Mouse (Mus musculus) midbrain, embryonic 10.5 days (tissue): Measurements from ENCODE around the gene Sox6. TPM values are rescaled to one million over a fixed set of nuclear protein-coding genes. Genes with fewer than 3 reads are reported as not detected.

Experiments
- DNase-seq: peaks from one replicate; pipeline ENCODE4 v3.0.0-alpha.2; 2017; ENCODE audit warnings: low spot score
- H3K27ac ChIP-seq: fragments of 300-500 bp; sonication (generic); replicated peaks from 2 replicates; pipeline ENCODE4 v1.5.1; 2016; ENCODE audit warnings: mild to moderate bottlenecking
- H3K27me3 ChIP-seq: fragments of 300-500 bp; sonication (generic); 2 replicates; pipeline ENCODE4 v1.6.1; 2016; ENCODE audit warnings: low read depth, mild to moderate bottlenecking; ENCODE audit not compliant: poor library complexity, severe bottlenecking
- H3K36me3 ChIP-seq: fragments of 300-500 bp; sonication (generic); 2 replicates; pipeline ENCODE4 v1.6.1; 2016; ENCODE audit warnings: mild to moderate bottlenecking, moderate library complexity
- H3K4me1 ChIP-seq: fragments of 300-500 bp; sonication (generic); 2 replicates; pipeline ENCODE4 v1.6.1; 2016
- H3K4me3 ChIP-seq: fragments of 300-500 bp; sonication (generic); 2 replicates; pipeline ENCODE4 v1.5.1; 2016; ENCODE audit warnings: mild to moderate bottlenecking, moderate library complexity
- H3K9me3 ChIP-seq: fragments of 300-500 bp; sonication (generic); replicated peaks from 2 replicates; pipeline ENCODE4 v1.6.1; 2016; ENCODE audit warnings: mild to moderate bottlenecking
- WGBS: fragments of 180-500 bp; shearing (Covaris S2); methylation state at CpG from one replicate; pipeline ENCODE4 v1.1.7; 2016; 5-methylcytosine and 5-hydroxymethylcytosine counted together
- polyA plus RNA-seq: library from polyadenylated mRNA; unstranded; fragments of >200 nt; fragmentation: Nextera tagmentation; extraction: Ambion mirVana; gene quantifications from 2 replicates; pipeline ENCODE4 v1.2.1, GENCODE M21; 2016

Sox6 gene
- polyA plus RNA-seq, 1 experiment from 2014 or later: 25.5 TPM

DNA sequence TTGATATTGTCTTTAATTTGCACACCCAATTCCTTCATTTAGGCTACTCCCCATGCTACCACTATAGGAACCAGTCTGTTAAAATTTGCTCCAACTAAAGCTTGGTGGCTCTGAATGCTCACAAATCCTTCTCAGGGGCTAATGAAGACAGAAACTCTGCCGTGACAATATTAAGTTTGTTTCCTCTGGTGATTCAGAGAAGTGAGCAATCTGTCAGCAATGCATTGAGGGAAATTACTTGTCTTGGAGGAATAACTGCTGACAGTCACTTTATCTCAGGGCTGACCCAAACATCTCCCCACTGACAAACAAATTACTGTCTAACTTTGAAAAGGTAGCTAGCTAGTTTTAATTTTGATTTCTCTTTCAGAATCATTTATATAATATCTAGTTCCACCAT is 463.8 kb downstream of the Sox6 start:
- Histone ChIP-seq H3K27me3 (peaks cover 13% of the 10 kb centered on the region; the same call in 1 of the 2 replicates), H3K27ac (no peak overlapping the region), H3K36me3 (no peaks in the 10 kb centered on the region), H3K9me3 (no peaks in the 10 kb centered on the region), H3K4me1 (0 out of 2 replicates have a peak, but pooled peaks cover 5% of the 10 kb centered on the region), H3K4me3 (no peak overlapping the region)
- 85% methylated on average over 1 of the region's 1 CpGs for WGBS
- DNase-seq: no peak

DNA sequence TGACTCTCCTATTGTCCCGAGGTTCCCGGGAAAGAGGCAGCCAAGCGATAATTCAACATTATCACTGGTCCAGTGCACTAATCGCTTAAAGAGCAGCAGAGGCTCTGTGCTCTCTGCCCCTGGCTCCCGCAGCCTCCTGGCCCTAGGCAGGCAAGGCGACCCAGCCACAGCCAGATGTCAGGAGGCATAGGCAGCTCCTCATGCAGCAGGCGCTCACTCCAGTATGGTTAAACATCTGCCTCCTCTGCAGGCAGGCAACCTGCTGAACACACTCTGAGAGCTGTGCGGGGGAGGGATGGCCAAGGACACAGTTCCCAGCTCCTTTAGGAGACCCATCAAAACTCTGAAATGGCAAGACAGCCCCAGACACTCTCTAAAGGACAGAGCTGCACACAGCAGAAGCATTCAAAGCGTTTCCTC is 469.8 kb downstream of the Sox6 start:
- Histone ChIP-seq H3K9me3 (no peaks in the 10 kb centered on the region), H3K4me1 (peaks cover 50% of the 10 kb centered on the region), H3K27ac (peak overlapping the region; percentile 84), H3K4me3 (peak overlapping the region; percentile 42), H3K36me3 (no peaks in the 10 kb centered on the region), H3K27me3 (peaks cover 36% of the 10 kb centered on the region)
- 9% methylated on average over 9 of the region's 9 CpGs for WGBS
- peak; percentile 80 for DNase-seq

DNA sequence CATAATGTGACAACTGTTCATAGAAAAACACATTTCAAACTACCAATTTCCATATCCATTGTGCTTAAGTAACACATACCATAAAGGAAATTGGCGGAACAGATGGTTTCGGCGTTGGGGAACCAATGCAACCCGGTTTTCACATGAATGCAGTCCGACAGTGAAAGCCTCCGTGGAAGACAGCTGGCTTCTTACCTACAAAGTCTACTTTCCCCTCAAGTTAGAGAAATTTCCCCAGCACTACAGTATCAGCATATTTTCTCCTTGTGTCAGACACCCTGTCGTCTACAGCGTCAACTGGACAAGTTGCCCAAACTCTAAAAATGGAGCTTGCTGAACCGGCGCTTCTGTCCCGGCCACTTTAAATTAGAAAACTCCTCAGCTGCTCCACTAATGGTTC is 470.3 kb downstream of the Sox6 start:
- DNase-seq: no peak
- WGBS: 49% methylated on average over 11 of the region's 11 CpGs
- H3K4me3 ChIP-seq: peak overlapping the region; percentile 42

DNA sequence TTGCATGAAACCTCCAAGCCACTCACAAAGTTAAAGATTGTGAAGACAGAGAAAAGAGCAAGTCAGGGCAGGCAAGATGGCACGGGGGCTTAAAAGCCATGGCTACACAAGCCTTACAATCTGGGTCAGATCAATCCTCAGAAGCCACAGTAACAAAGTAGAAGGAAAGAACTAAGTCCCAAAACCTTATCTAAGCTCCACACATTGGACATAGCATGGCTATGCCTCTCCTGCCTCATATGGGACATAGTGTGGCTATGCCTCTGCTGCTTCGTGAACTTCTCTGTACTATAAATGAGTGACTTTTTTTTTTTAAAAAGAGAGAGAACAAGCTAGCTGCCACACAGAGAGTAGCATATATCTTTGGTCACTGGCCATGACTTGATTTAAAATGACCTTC is 471.8 kb downstream of the Sox6 start:
- Histone ChIP-seq H3K9me3 (no peaks in the 10 kb centered on the region), H3K4me1 (peaks cover 57% of the 10 kb centered on the region), H3K27ac (no peak overlapping the region), H3K4me3 (no peak overlapping the region), H3K27me3 (peaks cover 42% of the 10 kb centered on the region), H3K36me3 (no peaks in the 10 kb centered on the region)
- 92% methylated on average over 2 of the region's 2 CpGs for WGBS
- DNase-seq: no peak

More for the DNA sequence above, 470.3 kb downstream of the Sox6 start:
- Histone ChIP-seq H3K27ac (peak overlapping the region; percentile 84), H3K27me3 (peaks cover 36% of the 10 kb centered on the region), H3K36me3 (no peaks in the 10 kb centered on the region), H3K4me1 (peaks cover 55% of the 10 kb centered on the region), H3K9me3 (no peaks in the 10 kb centered on the region)

DNA sequence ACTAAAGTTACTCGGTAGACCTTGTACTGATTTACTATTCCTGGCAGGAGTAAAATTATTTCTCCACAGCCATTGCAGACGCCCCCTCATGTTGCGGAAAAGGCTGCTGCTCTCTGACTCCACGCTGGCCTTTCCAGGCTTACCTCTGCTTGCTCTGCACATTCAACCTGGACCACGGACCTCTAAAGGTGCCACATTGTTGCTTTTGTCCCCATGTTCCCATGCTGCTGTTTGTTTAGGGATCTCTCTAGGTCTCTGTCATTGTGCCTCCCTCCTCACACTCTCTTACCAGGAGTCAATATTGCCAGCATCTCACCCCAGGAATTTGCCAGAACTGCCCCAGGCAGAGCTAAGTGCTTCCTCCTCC is 473.6 kb downstream of the Sox6 start:
- DNase-seq: no peak
- Histone ChIP-seq H3K27ac (peak overlapping the region; percentile 43; the same call in 1 of the 2 replicates), H3K9me3 (no peaks in the 10 kb centered on the region), H3K4me1 (peaks cover 51% of the 10 kb centered on the region), H3K4me3 (no peak overlapping the region), H3K36me3 (no peaks in the 10 kb centered on the region), H3K27me3 (peaks cover 29% of the 10 kb centered on the region)
- 70% methylated on average over 5 of the region's 5 CpGs for WGBS

- H3K36me3 ChIP-seq: no peaks in the 10 kb centered on the region
- H3K4me3 ChIP-seq: no peak overlapping the region
- peaks cover 29% of the 10 kb centered on the region for H3K27me3 ChIP-seq
- WGBS: 11% methylated on average over 6 of the region's 6 CpGs
- peak overlapping the region; percentile 43; the same call in 1 of the 2 replicates for H3K27ac ChIP-seq
- no peak for DNase-seq
- peaks cover 48% of the 10 kb centered on the region for H3K4me1 ChIP-seq
- H3K9me3 ChIP-seq: no peaks in the 10 kb centered on the region
Measured at GRCm38 (mm10) chr7:115564359-115565059, 474.1 kb downstream of the Sox6 start.

GRCm38 (mm10) chr7:115556677-115557076 is 481.9 kb downstream of the Sox6 start:
- no peak for DNase-seq
- Histone ChIP-seq H3K36me3 (no peaks in the 10 kb centered on the region), H3K9me3 (no peaks in the 10 kb centered on the region), H3K27me3 (no peaks in the 10 kb centered on the region; the same call in 1 of the 2 replicates), H3K4me1 (no peaks in the 10 kb centered on the region), H3K27ac (no peak overlapping the region), H3K4me3 (no peak overlapping the region)
- WGBS: 84% methylated on average over 3 of the region's 3 CpGs

DNA sequence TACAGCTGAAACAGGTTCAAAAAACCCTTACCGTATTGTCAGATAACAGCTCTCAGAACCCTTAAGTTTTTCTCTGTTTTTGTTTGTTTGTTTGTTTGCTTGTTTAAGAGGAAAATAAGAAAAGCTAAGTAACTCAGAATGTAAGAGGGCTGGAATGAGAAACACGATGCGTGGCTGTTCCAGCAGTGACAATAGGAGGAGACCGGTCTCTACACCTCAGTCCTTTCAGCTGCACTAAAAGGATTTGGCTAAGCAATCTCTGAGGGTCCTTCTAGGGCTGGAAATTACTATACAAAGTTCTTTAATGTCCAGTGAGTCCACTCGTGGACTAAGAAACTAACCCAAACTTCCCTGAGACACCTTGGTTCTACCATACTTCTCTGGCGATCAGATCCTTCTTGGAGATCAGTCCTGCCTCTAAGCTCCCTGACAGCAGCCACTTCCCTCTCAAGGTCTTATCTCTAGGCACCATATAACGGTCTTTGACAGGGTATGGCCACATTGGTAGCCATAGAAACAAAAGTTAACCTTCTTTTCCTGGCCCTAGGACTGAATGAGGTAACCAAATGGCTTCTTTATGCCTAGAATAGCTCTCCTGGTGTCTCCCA is 488.3 kb downstream of the Sox6 start:
- H3K4me3 ChIP-seq: no peak overlapping the region
- WGBS: 78% methylated on average over 7 of the region's 7 CpGs
- no peaks in the 10 kb centered on the region for H3K4me1 ChIP-seq
- no peaks in the 10 kb centered on the region for H3K27me3 ChIP-seq
- H3K36me3 ChIP-seq: no peaks in the 10 kb centered on the region
- H3K9me3 ChIP-seq: no peaks in the 10 kb centered on the region
- no peak for DNase-seq
- no peak overlapping the region for H3K27ac ChIP-seq

DNA sequence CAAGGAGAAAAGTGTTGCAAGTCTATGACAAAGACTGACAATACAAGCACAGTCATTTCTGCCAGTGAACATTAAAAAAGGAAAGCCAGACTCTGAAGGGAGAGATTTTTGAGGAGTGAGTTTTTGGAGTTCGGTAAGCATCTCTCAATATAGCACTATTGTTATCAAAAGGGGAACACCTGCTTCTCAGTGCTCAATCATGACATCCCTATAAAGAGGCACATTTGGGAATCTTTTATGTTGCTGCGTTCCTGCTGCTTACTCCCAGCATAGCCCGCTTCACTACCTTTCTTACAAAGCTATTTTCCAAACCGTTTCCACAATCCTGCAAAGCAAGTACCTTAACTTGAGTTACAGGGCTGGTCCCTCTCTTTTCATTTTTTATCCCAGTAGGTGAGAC is 488.9 kb downstream of the Sox6 start:
- H3K9me3 ChIP-seq: no peaks in the 10 kb centered on the region
- H3K4me1 ChIP-seq: no peaks in the 10 kb centered on the region
- H3K4me3 ChIP-seq: no peak overlapping the region
- no peak for DNase-seq
- H3K36me3 ChIP-seq: no peaks in the 10 kb centered on the region
- 83% methylated on average over 4 of the region's 4 CpGs for WGBS
- H3K27me3 ChIP-seq: no peaks in the 10 kb centered on the region
- H3K27ac ChIP-seq: no peak overlapping the region

- Histone ChIP-seq H3K36me3 (0 out of 2 replicates have a peak, but pooled peaks cover 3% of the 10 kb centered on the region), H3K4me1 (peaks cover 5% of the 10 kb centered on the region; the same call in 1 of the 2 replicates), H3K4me3 (no peak overlapping the region), H3K9me3 (no peaks in the 10 kb centered on the region), H3K27ac (no peak overlapping the region), H3K27me3 (no peaks in the 10 kb centered on the region)
- no peak for DNase-seq
- WGBS: 89% methylated on average over 4 of the region's 4 CpGs
Measured at GRCm38 (mm10) chr7:115545585-115546374, 492.8 kb downstream of the Sox6 start.

DNA sequence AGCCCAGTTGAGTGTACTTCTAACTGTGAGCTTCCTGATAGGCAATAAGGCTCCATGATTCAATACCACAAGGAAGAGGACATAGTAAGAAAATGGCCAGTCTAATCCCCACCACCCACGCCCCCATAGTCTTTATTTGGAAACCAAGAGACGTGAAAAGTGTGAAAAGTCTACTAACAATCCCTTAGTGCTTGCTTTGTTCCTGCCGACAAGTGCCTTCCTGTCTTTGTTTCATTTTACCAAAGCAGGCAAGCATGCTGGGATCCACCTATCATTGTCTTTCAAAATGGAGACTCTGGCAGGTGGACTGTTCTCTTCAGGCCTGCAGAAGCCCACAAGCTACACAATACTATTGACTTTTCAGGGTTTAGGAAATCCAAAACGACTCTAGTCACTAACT is 495.0 kb downstream of the Sox6 start:
- Histone ChIP-seq H3K4me1 (peaks cover 14% of the 10 kb centered on the region), H3K27me3 (no peaks in the 10 kb centered on the region), H3K36me3 (0 out of 2 replicates have a peak, but pooled peaks cover 3% of the 10 kb centered on the region), H3K9me3 (no peaks in the 10 kb centered on the region), H3K27ac (no peak overlapping the region), H3K4me3 (no peak overlapping the region)
- WGBS: 46% methylated on average over 4 of the region's 4 CpGs
- no peak for DNase-seq

GRCm38 (mm10) chr7:115540261-115540660 is 498.3 kb downstream of the Sox6 start:
- Histone ChIP-seq H3K4me1 (peaks cover 20% of the 10 kb centered on the region), H3K27me3 (no peaks in the 10 kb centered on the region), H3K4me3 (no peak overlapping the region), H3K36me3 (0 out of 2 replicates have a peak, but pooled peaks cover 3% of the 10 kb centered on the region), H3K9me3 (no peaks in the 10 kb centered on the region), H3K27ac (no peak overlapping the region)
- no peak for DNase-seq
- WGBS: 52% methylated on average over 2 of the region's 2 CpGs
